ENCODE assay signal across 7 mouse cellular contexts in genomic region chr16:97166166-97166565, GRCm38 (mm10). TPM values are rescaled to one million over a fixed set of nuclear protein-coding genes. Genes with fewer than 3 reads are reported as not detected.
DNase-seq lines count a peak whose midpoint lies in the region; ATAC-seq and TF ChIP-seq lines count a peak whose summit lies in the region.

No protein-coding gene starts in this region.

- peaks cover 21% of the 10 kb centered on the region for H3K4me1 ChIP-seq in forebrain, embryonic 12.5 days
- no peaks in the 10 kb centered on the region for H3K4me1 ChIP-seq in intestine, embryonic 14.5 days (replicated peaks; ENCODE audit: control insufficient read depth, insufficient read depth, low read length)
- H3K4me1 ChIP-seq in neural tube, embryonic 14.5 days (ENCODE audit: control insufficient read depth, insufficient read depth, low read length) = peaks cover 17% of the 10 kb centered on the region; the same call in 1 of the 2 replicates

- peak overlapping the region; percentile 64; the same call in 1 of the 2 replicates for H3K27ac ChIP-seq in layer of hippocampus, adult 2 months
- 0 out of 2 replicates have a peak overlapping the region, but pooled peaks have one; percentile 19 for H3K27ac ChIP-seq in forebrain, embryonic 12.5 days
- no peak overlapping the region for H3K27ac ChIP-seq in intestine, embryonic 14.5 days (ENCODE audit: low read depth)
- H3K27ac ChIP-seq in neural tube, embryonic 14.5 days (ENCODE audit: low read depth, low read length) = peak overlapping the region; percentile 81

- peaks cover 41% of the 10 kb centered on the region for H3K27me3 ChIP-seq in forebrain, embryonic 12.5 days
- peaks cover 44% of the 10 kb centered on the region for H3K27me3 ChIP-seq in intestine, embryonic 14.5 days (replicated peaks; ENCODE audit: control insufficient read depth, insufficient read depth, low read length)
- H3K27me3 ChIP-seq in neural tube, embryonic 14.5 days (ENCODE audit: control insufficient read depth, insufficient read depth, low read length) = peaks cover 6% of the 10 kb centered on the region; the same call in 1 of the 2 replicates

- 49% methylated on average over 2 of the region's 2 CpGs for WGBS in forebrain, embryonic 12.5 days
- WGBS in intestine, embryonic 14.5 days = 36% methylated on average over 2 of the region's 2 CpGs
- WGBS in neural tube, embryonic 14.5 days = 16% methylated on average over 2 of the region's 2 CpGs

- no peak overlapping the region; the same call in 1 of the 2 replicates for H3K9ac ChIP-seq in forebrain, embryonic 12.5 days
- H3K9ac ChIP-seq in intestine, embryonic 14.5 days (ENCODE audit: low read length) = no peak overlapping the region
- no peak overlapping the region; the same call in 1 of the 2 replicates for H3K9ac ChIP-seq in neural tube, embryonic 14.5 days (replicated peaks; ENCODE audit: low read depth, low read length)

- peak overlapping the region; percentile 48 for H3K4me3 ChIP-seq in layer of hippocampus, adult 2 months
- H3K4me3 ChIP-seq in forebrain, embryonic 12.5 days (replicated peaks) = no peak overlapping the region
- H3K4me3 ChIP-seq in intestine, embryonic 14.5 days (ENCODE audit: low read depth, low read length) = no peak overlapping the region
- peak overlapping the region; percentile 32 for H3K4me3 ChIP-seq in neural tube, embryonic 14.5 days (ENCODE audit: low read depth, low read length)

- DNase-seq in layer of hippocampus, adult 2 months (ENCODE audit: low spot score in 2 of 2) = no peak
- no peak for DNase-seq in layer of hippocampus, adult 9-11 months
- DNase-seq in intestine, embryonic 14.5 days (ENCODE audit: low spot score) = no peak
- DNase-seq in layer of hippocampus, adult 18-20 months (ENCODE audit: low spot score in 2 of 2) = no peak

- TF ChIP-seq CTCF in layer of hippocampus, adult 2 months (conservative IDR thresholded peaks at IDR 0.05) = no peak

- no peaks in the 10 kb centered on the region for H3K36me3 ChIP-seq in forebrain, embryonic 12.5 days (replicated peaks)
- H3K36me3 ChIP-seq in intestine, embryonic 14.5 days (ENCODE audit: control insufficient read depth, insufficient read depth, low read length) = no peaks in the 10 kb centered on the region
- no peaks in the 10 kb centered on the region for H3K36me3 ChIP-seq in neural tube, embryonic 14.5 days (ENCODE audit: control insufficient read depth, insufficient read depth, low read length)

- peak overlapping the region; percentile 67 for H3K4me2 ChIP-seq in forebrain, embryonic 12.5 days
- peak overlapping the region; percentile 78 for H3K4me2 ChIP-seq in intestine, embryonic 14.5 days (ENCODE audit: low read length)
- H3K4me2 ChIP-seq in neural tube, embryonic 14.5 days (ENCODE audit: low read depth, low read length) = peak overlapping the region; percentile 92

- no peaks in the 10 kb centered on the region for H3K9me3 ChIP-seq in forebrain, embryonic 12.5 days
- no peaks in the 10 kb centered on the region for H3K9me3 ChIP-seq in intestine, embryonic 14.5 days (ENCODE audit: control insufficient read depth, low read length)
- H3K9me3 ChIP-seq in neural tube, embryonic 14.5 days (ENCODE audit: control insufficient read depth, low read length) = no peaks in the 10 kb centered on the region

- ATAC-seq in forebrain, embryonic 12.5 days (ENCODE audit: low FRiP score) = no peak
- ATAC-seq in intestine, embryonic 14.5 days (replicated peaks; ENCODE audit: low FRiP score, low TSS enrichment, low read depth) = no peak
- ATAC-seq in neural tube, embryonic 14.5 days (ENCODE audit: low read depth) = no peak
- ATAC-seq in erythroblast, adult 5-6 weeks (replicated peaks; ENCODE audit: low FRiP score, poor library complexity, severe bottlenecking) = no peak

RNA-seq across cellular contexts. Expression of gene Dscam, which starts 4.4 kb away (rescaled TPM):
- total RNA-seq in layer of hippocampus, adult 2 months (2021) = 10 to 100 TPM; 36.8 to 41.0 TPM
- polyA plus RNA-seq in forebrain, embryonic 12.5 days (2016; fragmentation: Nextera tagmentation; extraction: Ambion mirVana) = 2.3 and 2.6 TPM in 2 replicates
- polyA plus RNA-seq in intestine, embryonic 14.5 days (2014; fragmentation: Nextera tagmentation; extraction: Ambion mirVana) = 0.24 and 0.37 TPM in 2 replicates
- polyA plus RNA-seq in neural tube, embryonic 14.5 days (2014; fragmentation: Nextera tagmentation; extraction: Ambion mirVana) = 17.1 and 19.9 TPM in 2 replicates
- 0.58 TPM in 1 of 2 replicates, not detected in the other for total RNA-seq in erythroblast, adult 5-6 weeks (2015; ENCODE audit: low replicate concordance)
- not detected in 2 replicates for total RNA-seq in erythroblast, adult 5-6 weeks (2017; ENCODE audit: low replicate concordance)
- total RNA-seq in layer of hippocampus, adult 18-20 months (2021) = 10 to 100 TPM; 35.7 to 36.8 TPM

Comparison
In these comparisons a context has a peak if more than half of its experiments do, and no peak if none do; other contexts are left out.
1. H3K4me3 ChIP-seq: peak in layer of hippocampus, adult 2 months (single experiment) and neural tube, embryonic 14.5 days (single experiment); none in forebrain, embryonic 12.5 days (single experiment) and intestine, embryonic 14.5 days (single experiment).
2. RNA of gene Dscam, which starts 4.4 kb away (total RNA-seq): 36.8 to 41.0 TPM in layer of hippocampus, adult 2 months and 35.7 to 36.8 TPM in layer of hippocampus, adult 18-20 months; 0.58 TPM in erythroblast, adult 5-6 weeks; every median in the first group is over 10 times any median in the second.
3. Peak in every context shown above with its lines, with median percentiles within 50 percentile points of each other: H3K4me2 ChIP-seq.